Mouse (Mus musculus) left cerebral cortex, adult 6 months (tissue): ENCODE data around the gene Daam1. TPM values are rescaled to one million over a fixed set of nuclear protein-coding genes. Genes with fewer than 3 reads are reported as not detected.

Experiments
- long read RNA-seq, 2 experiments: library from polyadenylated mRNA; unstranded; transcript quantifications; one replicate each; pipeline ENCODE4 v2.0.0; 2019 to 2020
- polyA plus RNA-seq: library from polyadenylated mRNA; unstranded; fragments of <200 nt; fragmentation: Nextera tagmentation; gene quantifications from 2 replicates; pipeline ENCODE4 v1.2.3, GENCODE M21; 2021

Daam1 gene
- 4.8 and 5.8 TPM in 2 replicates for polyA plus RNA-seq
- long read RNA-seq, experiment 1, full-length matches to known transcripts, result 7 of 34 reads
- long read RNA-seq, experiment 1, partial matches to known transcripts, result 8 of 34 reads
- long read RNA-seq, experiment 1, other reads (novel, unspliced or antisense), result 19 of 34 reads
- long read RNA-seq, experiment 2, partial matches to known transcripts, result 10 of 20 reads
- long read RNA-seq, experiment 2, other reads (novel, unspliced or antisense), result 10 of 20 reads

DNA sequence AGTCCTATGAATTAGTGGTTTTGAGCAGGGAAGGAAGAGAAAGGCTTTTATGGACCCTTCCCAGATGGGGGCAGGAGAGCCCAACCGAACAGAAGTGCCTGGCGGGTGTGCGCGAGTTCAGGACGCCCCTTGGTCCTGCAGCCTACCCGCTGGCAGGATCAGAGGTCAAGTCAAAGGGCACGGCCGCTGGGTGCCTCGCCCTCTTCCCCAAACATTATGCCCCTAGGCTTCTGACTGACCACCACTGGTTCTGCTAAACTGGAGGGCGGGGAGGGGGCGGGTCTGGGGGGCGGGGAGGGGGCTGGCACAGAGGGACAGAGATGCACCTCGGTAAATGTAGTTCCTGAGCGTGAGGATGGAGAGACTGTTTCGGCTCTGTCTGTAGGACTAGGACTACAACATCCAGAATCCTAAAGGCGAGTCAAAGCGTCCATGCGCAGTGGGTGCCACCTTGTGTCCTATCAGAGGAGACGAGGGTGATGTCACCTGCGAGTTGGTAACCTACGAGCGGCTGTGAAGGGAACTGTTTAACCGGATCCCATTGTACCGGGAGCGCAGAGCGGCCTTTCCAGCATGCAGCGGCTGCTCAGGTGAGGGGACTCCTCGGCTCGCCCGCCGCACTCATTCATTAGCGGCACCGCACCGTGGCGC, at the start of gene Daam1:
Gene Daam1 (plus strand): TSS at position 472 of the 651 bp plus-strand sequence.

Other genes starting within 250 kb of the Daam1 start
- 5.0 and 8.7 TPM in 2 replicates for gene Gpr135, start 240.0 kb downstream of the Daam1 start, polyA plus RNA-seq